Mouse (Mus musculus): Measurements from ENCODE around the gene Creg1. TPM values are rescaled to one million over a fixed set of nuclear protein-coding genes. Genes with fewer than 3 reads are reported as not detected.

The Creg1 gene
- total and polyA plus RNA-seq, 3 experiments = 77.2 to 93.3 (median 85.7) TPM

- Histone ChIP-seq H3K27ac (no peak overlapping the region), H3K27me3 (ENCODE audit: control insufficient read depth, insufficient read depth, low read length) (no peaks in the 10 kb centered on the region), H3K9ac (ENCODE audit: low read depth, low read length) (no peak overlapping the region), H3K4me1 (ENCODE audit: control insufficient read depth, insufficient read depth, low read length) (peaks cover 3% of the 10 kb centered on the region), H3K36me3 (ENCODE audit: control insufficient read depth, insufficient read depth, low read length) (peaks cover 12% of the 10 kb centered on the region), H3K79me2 (replicated peaks; ENCODE audit: control insufficient read depth, insufficient read depth, low read length) (no peaks in the 10 kb centered on the region), H3K4me3 (no peak overlapping the region)
- WGBS = 65% methylated on average over 10 of the region's 10 CpGs
- intact Hi-C loops (cut with DNase I) = loop anchor here (2.0 kb wide), 1 partner anchor 233 kb away; the partner anchor contains the start of gene Pou2f1
- DNase-seq = peak in 1 of 2 experiments; percentile 30
- TF ChIP-seq EP300 (IDR thresholded peaks at IDR 0.05; ENCODE audit: insufficient read depth, low read depth, low read length) (0 out of 2 replicates have a peak, but pooled peaks have one; percentile 43), CTCF (IDR thresholded peaks at IDR 0.05) (no peak), POLR2A (IDR thresholded peaks at IDR 0.05; ENCODE audit: insufficient read depth, low read depth, low read length) (no peak)
Measured at GRCm38 (mm10) chr1:165770181-165770759, 6.7 kb downstream of the Creg1 start.

DNA sequence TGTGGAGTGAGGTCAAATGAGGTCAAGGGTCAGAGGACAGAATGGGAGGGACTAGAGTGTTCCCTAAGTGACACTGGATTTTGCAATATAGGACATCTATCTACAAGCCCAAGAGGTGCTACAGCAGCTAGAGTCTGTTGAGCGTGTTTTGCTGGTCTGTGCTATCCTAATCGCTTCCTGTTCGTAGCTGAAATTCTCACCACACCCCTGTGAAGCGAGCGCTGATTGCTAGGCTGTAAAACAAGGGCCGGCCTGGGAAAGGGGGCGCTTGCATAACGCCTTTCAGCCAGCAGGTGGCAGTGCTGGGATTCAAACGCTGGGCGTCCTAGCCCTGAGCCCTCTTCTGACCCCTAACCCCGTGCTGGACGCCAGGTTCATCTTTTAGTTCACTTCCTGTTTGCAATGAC, 7.9 kb downstream of the Creg1 start:
- Histone ChIP-seq H3K4me1 (ENCODE audit: control insufficient read depth, insufficient read depth, low read length) (peaks cover 3% of the 10 kb centered on the region), H3K4me3 (no peak overlapping the region), H3K79me2 (replicated peaks; ENCODE audit: control insufficient read depth, insufficient read depth, low read length) (no peaks in the 10 kb centered on the region), H3K36me3 (ENCODE audit: control insufficient read depth, insufficient read depth, low read length) (peaks cover 12% of the 10 kb centered on the region), H3K9ac (ENCODE audit: low read depth, low read length) (no peak overlapping the region), H3K27ac (no peak overlapping the region), H3K27me3 (ENCODE audit: control insufficient read depth, insufficient read depth, low read length) (no peaks in the 10 kb centered on the region)
- WGBS = 2% methylated on average over 12 of the region's 12 CpGs
- DNase-seq = peak; percentile 76 to 86
- intact Hi-C loops (cut with DNase I) = loop anchor here (2.0 kb wide), 1 partner anchor 231 kb away; the partner anchor contains the start of gene Pou2f1
- peak; percentile 100 for TF ChIP-seq CTCF (IDR thresholded peaks at IDR 0.05)
- TF ChIP-seq EP300 (IDR thresholded peaks at IDR 0.05; ENCODE audit: insufficient read depth, low read depth, low read length) = peak; percentile 46; the same call in 1 of the 2 replicates
- no peak for TF ChIP-seq POLR2A (IDR thresholded peaks at IDR 0.05; ENCODE audit: insufficient read depth, low read depth, low read length)

GRCm38 (mm10) chr1:165771998-165772397, 8.5 kb downstream of the Creg1 start:
- Histone ChIP-seq H3K27me3 (ENCODE audit: control insufficient read depth, insufficient read depth, low read length) (no peaks in the 10 kb centered on the region), H3K36me3 (ENCODE audit: control insufficient read depth, insufficient read depth, low read length) (peaks cover 12% of the 10 kb centered on the region), H3K4me1 (ENCODE audit: control insufficient read depth, insufficient read depth, low read length) (peaks cover 3% of the 10 kb centered on the region), H3K27ac (no peak overlapping the region), H3K4me3 (no peak overlapping the region), H3K9ac (ENCODE audit: low read depth, low read length) (no peak overlapping the region), H3K79me2 (replicated peaks; ENCODE audit: control insufficient read depth, insufficient read depth, low read length) (no peaks in the 10 kb centered on the region)
- WGBS = 48% methylated on average over 9 of the region's 9 CpGs
- DNase-seq = no peak
- intact Hi-C loops (cut with DNase I) = loop anchor here (2.0 kb wide), 1 partner anchor 231 kb away; the partner anchor contains the start of gene Pou2f1
- TF ChIP-seq POLR2A (IDR thresholded peaks at IDR 0.05; ENCODE audit: insufficient read depth, low read depth, low read length) = no peak
- TF ChIP-seq CTCF (IDR thresholded peaks at IDR 0.05) = no peak
- no peak for TF ChIP-seq EP300 (IDR thresholded peaks at IDR 0.05; ENCODE audit: insufficient read depth, low read depth, low read length)

GRCm38 (mm10) chr1:165775518-165776294, 12.2 kb downstream of the Creg1 start:
- H3K27me3 ChIP-seq (ENCODE audit: control insufficient read depth, insufficient read depth, low read length) = no peaks in the 10 kb centered on the region
- H3K36me3 ChIP-seq (ENCODE audit: control insufficient read depth, insufficient read depth, low read length) = peaks cover 2% of the 10 kb centered on the region
- intact Hi-C loops (cut with DNase I) = loop anchor here (5.0 kb wide), 1 partner anchor 587 kb away; no protein-coding TSS in a partner anchor
- no peak for TF ChIP-seq POLR2A (IDR thresholded peaks at IDR 0.05; ENCODE audit: insufficient read depth, low read depth, low read length)
- peak; percentile 88 for TF ChIP-seq CTCF (IDR thresholded peaks at IDR 0.05)
- TF ChIP-seq EP300 (IDR thresholded peaks at IDR 0.05; ENCODE audit: insufficient read depth, low read depth, low read length) = no peak
- peak in 1 of 2 experiments; percentile 26 for DNase-seq
- H3K9ac ChIP-seq (ENCODE audit: low read depth, low read length) = no peak overlapping the region
- H3K4me1 ChIP-seq (ENCODE audit: control insufficient read depth, insufficient read depth, low read length) = peaks cover 3% of the 10 kb centered on the region
- no peak overlapping the region for H3K27ac ChIP-seq
- no peak overlapping the region for H3K4me3 ChIP-seq
- 47% methylated on average over 19 of the region's 19 CpGs for WGBS
- H3K79me2 ChIP-seq (replicated peaks; ENCODE audit: control insufficient read depth, insufficient read depth, low read length) = no peaks in the 10 kb centered on the region

GRCm38 (mm10) chr1:165779954-165780585, 16.5 kb downstream of the Creg1 start:
- Histone ChIP-seq H3K9ac (ENCODE audit: low read depth, low read length) (peak overlapping the region; percentile 57), H3K27me3 (ENCODE audit: control insufficient read depth, insufficient read depth, low read length) (no peaks in the 10 kb centered on the region), H3K79me2 (replicated peaks; ENCODE audit: control insufficient read depth, insufficient read depth, low read length) (no peaks in the 10 kb centered on the region), H3K4me1 (ENCODE audit: control insufficient read depth, insufficient read depth, low read length) (no peaks in the 10 kb centered on the region; the same call in 1 of the 2 replicates), H3K36me3 (ENCODE audit: control insufficient read depth, insufficient read depth, low read length) (no peaks in the 10 kb centered on the region), H3K4me3 (peak overlapping the region; percentile 32), H3K27ac (peak overlapping the region; percentile 75)
- intact Hi-C loops (cut with DNase I) = loop anchor here (1.0 to 5.0 kb wide), 5 partner anchors 78 to 582 kb away; no protein-coding TSS in a partner anchor
- TF ChIP-seq POLR2A (IDR thresholded peaks at IDR 0.05; ENCODE audit: insufficient read depth, low read depth, low read length) (no peak), EP300 (IDR thresholded peaks at IDR 0.05; ENCODE audit: insufficient read depth, low read depth, low read length) (no peak), CTCF (IDR thresholded peaks at IDR 0.05) (peak; percentile 62)
- DNase-seq = no peak
- WGBS = 3% methylated on average over 13 of the region's 13 CpGs

All from heart, adult 2 months (tissue).